Mouse (Mus musculus): ENCODE results near the gene Cmah. TPM values are rescaled to one million over a fixed set of nuclear protein-coding genes. Genes with fewer than 3 reads are reported as not detected.

Cmah gene
- total and polyA plus RNA-seq, 3 experiments, result 1.4 to 2.2 TPM; not detected in 1

DNA sequence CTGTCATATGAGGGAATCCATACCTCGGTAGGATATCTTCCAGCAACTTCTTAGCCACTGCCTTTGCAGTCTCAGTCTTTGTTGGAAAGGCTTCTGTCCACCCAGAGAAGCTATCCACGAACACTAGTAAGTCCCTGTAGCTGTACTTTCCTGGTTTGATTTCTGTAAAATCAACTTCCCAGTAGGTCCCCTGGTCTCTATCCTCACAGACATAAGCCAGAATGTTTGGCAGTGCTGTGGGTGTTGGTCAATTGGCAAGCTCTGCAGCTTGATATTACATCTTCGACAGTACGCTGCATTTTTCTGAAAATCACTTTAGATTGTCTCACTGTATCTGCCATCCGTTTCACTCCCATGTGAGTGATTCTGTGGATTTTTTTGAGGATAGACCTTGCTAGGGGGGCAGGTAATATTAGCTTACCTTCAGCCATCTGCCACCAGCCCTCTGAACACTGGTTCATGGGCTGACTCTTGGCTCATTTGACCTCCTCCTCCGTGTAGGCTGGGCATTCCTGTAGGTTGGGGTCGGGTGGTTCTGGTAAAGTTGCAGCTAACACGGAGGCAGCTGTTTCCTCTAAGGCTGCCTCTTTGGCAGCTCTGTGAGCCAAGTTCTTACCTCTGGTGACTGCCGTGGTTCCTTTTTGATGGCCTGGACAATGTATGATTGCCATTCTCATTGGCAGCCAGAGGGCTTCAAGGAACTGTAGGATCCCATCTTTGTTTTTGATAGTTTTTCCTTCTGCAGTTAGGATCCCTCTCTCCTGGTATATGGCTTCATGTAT, 1.0 kb downstream of the Cmah start:
- no peak overlapping the region for H3K27ac ChIP-seq (ENCODE audit: control insufficient read depth, low read depth, low read length)
- no peaks in the 10 kb centered on the region for H3K9me3 ChIP-seq (replicated peaks; ENCODE audit: insufficient read depth, low read length)
- H3K4me3 ChIP-seq (ENCODE audit: control insufficient read depth in 1 of 2, insufficient read depth in 1 of 2, low read depth in 2 of 2, low read length in 2 of 2), result no peak overlapping the region
- no peaks in the 10 kb centered on the region for H3K4me1 ChIP-seq (ENCODE audit: control insufficient read depth in 1 of 2, insufficient read depth in 2 of 2, low read length in 2 of 2)
- H3K36me3 ChIP-seq (ENCODE audit: control insufficient read depth in 1 of 2, insufficient read depth in 2 of 2, low read length in 2 of 2), result no peaks in the 10 kb centered on the region
- no peak for DNase-seq (ENCODE audit: low read depth, low spot score)
- no peak overlapping the region for H3K9ac ChIP-seq (ENCODE audit: control insufficient read depth, low read depth, low read length, poor library complexity, severe bottlenecking)
- TF ChIP-seq GATA1 (IDR thresholded peaks at IDR 0.05; ENCODE audit: low read depth, low read length), result no peak
- peaks cover 7% of the 10 kb centered on the region in 2 experiments for H3K27me3 ChIP-seq (ENCODE audit: control insufficient read depth in 1 of 2, insufficient read depth in 2 of 2, low read length in 2 of 2)
- H3K79me2 ChIP-seq (ENCODE audit: control insufficient read depth, insufficient read depth, low read length, poor library complexity), result no peaks in the 10 kb centered on the region

DNA sequence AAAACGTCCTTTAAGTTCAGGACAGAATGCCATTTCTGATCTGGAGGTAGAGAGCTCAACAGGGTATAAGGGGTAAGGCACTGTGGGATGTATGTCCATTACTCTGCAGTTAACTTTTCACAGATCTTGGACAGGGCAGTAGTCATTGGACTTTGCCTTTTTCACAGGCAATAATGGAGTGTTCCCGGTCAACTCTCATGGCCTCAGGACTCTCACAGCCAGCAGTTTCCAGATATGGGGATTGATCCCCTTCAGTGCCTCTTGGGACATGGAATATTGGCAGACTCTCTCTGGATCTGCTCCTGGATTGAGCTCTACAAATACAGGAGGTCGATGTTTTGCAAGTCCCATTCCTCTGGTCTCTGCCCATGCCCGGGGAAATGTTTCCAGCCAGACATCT, 2.9 kb downstream of the Cmah start:
- no peak for DNase-seq (ENCODE audit: low read depth, low spot score)
- H3K4me3 ChIP-seq (ENCODE audit: control insufficient read depth in 1 of 2, insufficient read depth in 1 of 2, low read depth in 2 of 2, low read length in 2 of 2), result no peak overlapping the region
- H3K79me2 ChIP-seq (ENCODE audit: control insufficient read depth, insufficient read depth, low read length, poor library complexity), result no peaks in the 10 kb centered on the region
- no peak overlapping the region for H3K9ac ChIP-seq (ENCODE audit: control insufficient read depth, low read depth, low read length, poor library complexity, severe bottlenecking)
- no peak overlapping the region for H3K27ac ChIP-seq (ENCODE audit: control insufficient read depth, low read depth, low read length)
- TF ChIP-seq EP300 (IDR thresholded peaks at IDR 0.05; ENCODE audit: low read depth in 1 of 2, low read length in 2 of 2) (no peak), MXI1 (IDR thresholded peaks at IDR 0.05; ENCODE audit: low read depth, low read length) (no peak), ELF1 (IDR thresholded peaks at IDR 0.05; ENCODE audit: low read depth, low read length) (no peak), RCOR1 (IDR thresholded peaks at IDR 0.05; ENCODE audit: low read depth, low read length) (no peak), MYC (IDR thresholded peaks at IDR 0.05; ENCODE audit: low read depth, low read length) (no peak), NELFE (IDR thresholded peaks at IDR 0.05; ENCODE audit: low read depth, low read length) (no peak), MYB (IDR thresholded peaks at IDR 0.05; ENCODE audit: low read depth, low read length) (no peak), GABPA (IDR thresholded peaks at IDR 0.05; ENCODE audit: low read depth, low read length) (no peak)
- no peaks in the 10 kb centered on the region for H3K9me3 ChIP-seq (replicated peaks; ENCODE audit: insufficient read depth, low read length)
- H3K36me3 ChIP-seq (ENCODE audit: control insufficient read depth in 1 of 2, insufficient read depth in 2 of 2, low read length in 2 of 2), result no peaks in the 10 kb centered on the region
- no peaks in the 10 kb centered on the region for H3K4me1 ChIP-seq (ENCODE audit: control insufficient read depth in 1 of 2, insufficient read depth in 2 of 2, low read length in 2 of 2)
- H3K27me3 ChIP-seq (ENCODE audit: control insufficient read depth in 1 of 2, insufficient read depth in 2 of 2, low read length in 2 of 2), result peaks cover 7 to 12% of the 10 kb centered on the region in 2 experiments

DNA sequence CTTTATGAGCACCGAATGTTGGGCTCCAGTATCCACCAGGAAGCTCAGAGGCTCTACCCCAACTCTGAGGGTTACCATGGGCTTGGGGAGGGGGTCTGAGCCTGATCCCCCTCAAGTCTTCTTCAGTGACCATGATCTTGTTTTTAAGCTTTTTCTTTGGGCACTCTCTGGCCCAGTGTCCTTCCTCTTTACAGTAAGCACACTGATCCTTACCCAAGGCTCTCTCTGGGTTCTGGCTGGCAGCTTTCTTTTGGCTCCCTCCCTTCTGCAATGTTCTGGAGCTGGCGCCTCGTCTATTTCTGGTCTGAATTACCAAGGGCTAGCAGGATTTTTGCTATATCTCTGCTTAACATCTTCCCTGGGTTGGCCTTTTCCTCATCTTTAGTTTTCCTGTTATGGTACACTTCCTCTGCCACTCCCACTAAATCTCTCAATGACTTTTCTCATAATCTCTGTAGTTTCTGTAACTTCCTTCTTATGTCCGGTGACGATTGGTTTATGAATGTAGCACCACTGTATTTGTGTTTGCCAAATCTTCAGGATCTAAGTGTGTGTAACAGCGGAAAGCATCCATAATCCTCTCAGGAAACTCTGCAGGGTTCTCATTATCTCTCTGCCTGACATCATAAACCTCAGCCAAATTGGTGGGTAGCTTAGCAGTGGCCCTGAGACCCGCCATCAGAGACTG, 3.8 kb downstream of the Cmah start:
- TF ChIP-seq MEF2A (IDR thresholded peaks at IDR 0.05; ENCODE audit: extremely low read depth, insufficient replicate concordance, low read depth, low read length, poor library complexity, severe bottlenecking) (no peak), CHD1 (IDR thresholded peaks at IDR 0.05; ENCODE audit: low read depth, low read length) (no peak), CTCF (IDR thresholded peaks at IDR 0.05 in 2 of 3, conservative IDR thresholded peaks at IDR 0.05 in 1 of 3; ENCODE audit: control insufficient read depth in 1 of 3, insufficient read depth in 1 of 3, low read depth in 2 of 3, low read length in 3 of 3, poor library complexity in 1 of 3, severe bottlenecking in 1 of 3) (no peak), GABPA (IDR thresholded peaks at IDR 0.05; ENCODE audit: low read depth, low read length) (no peak), ETS1 (IDR thresholded peaks at IDR 0.05; ENCODE audit: low read depth, low read length) (no peak), USF2 (IDR thresholded peaks at IDR 0.05; ENCODE audit: borderline replicate concordance in 1 of 2, insufficient read depth in 1 of 2, low read depth in 1 of 2, low read length in 2 of 2) (no peak), SIN3A (IDR thresholded peaks at IDR 0.05; ENCODE audit: low read length) (no peak), HCFC1 (IDR thresholded peaks at IDR 0.05; ENCODE audit: low read depth, low read length) (no peak), ZNF384 (IDR thresholded peaks at IDR 0.05; ENCODE audit: low read depth, low read length) (no peak), SMC3 (IDR thresholded peaks at IDR 0.05; ENCODE audit: low read depth, low read length) (no peak)

More for the DNA sequence above, 3.8 kb downstream of the Cmah start:
- H3K27ac ChIP-seq (ENCODE audit: control insufficient read depth, low read depth, low read length), result no peak overlapping the region
- H3K27me3 ChIP-seq (ENCODE audit: control insufficient read depth in 1 of 2, insufficient read depth in 2 of 2, low read length in 2 of 2), result peaks cover 9 to 13% of the 10 kb centered on the region in 2 experiments
- no peaks in the 10 kb centered on the region for H3K79me2 ChIP-seq (ENCODE audit: control insufficient read depth, insufficient read depth, low read length, poor library complexity)
- DNase-seq (ENCODE audit: low read depth, low spot score), result no peak
- H3K4me1 ChIP-seq (ENCODE audit: control insufficient read depth in 1 of 2, insufficient read depth in 2 of 2, low read length in 2 of 2), result no peaks in the 10 kb centered on the region
- H3K36me3 ChIP-seq (ENCODE audit: control insufficient read depth in 1 of 2, insufficient read depth in 2 of 2, low read length in 2 of 2), result no peaks in the 10 kb centered on the region
- no peak overlapping the region for H3K4me3 ChIP-seq (ENCODE audit: control insufficient read depth in 1 of 2, insufficient read depth in 1 of 2, low read depth in 2 of 2, low read length in 2 of 2)
- H3K9me3 ChIP-seq (replicated peaks; ENCODE audit: insufficient read depth, low read length), result no peaks in the 10 kb centered on the region
- no peak overlapping the region for H3K9ac ChIP-seq (ENCODE audit: control insufficient read depth, low read depth, low read length, poor library complexity, severe bottlenecking)
